Mouse (Mus musculus): Measurements from ENCODE around the gene Tmem62. TPM values are rescaled to one million over a fixed set of nuclear protein-coding genes. Genes with fewer than 3 reads are reported as not detected.

Gene Tmem62
- polyA plus RNA-seq, 1 experiment from 2014 or later: 3.3 TPM

GRCm38 (mm10) chr2:121039382-121039781, 62.6 kb downstream of the Tmem62 start:
- WGBS: 80% methylated on average over 1 of the region's 1 CpGs
- Histone ChIP-seq H3K27me3 (ENCODE audit: insufficient read depth, poor library complexity, severe bottlenecking) (no peaks in the 10 kb centered on the region), H3K27ac (no peak overlapping the region), H3K36me3 (no peaks in the 10 kb centered on the region), H3K9me3 (no peaks in the 10 kb centered on the region), H3K4me1 (0 out of 2 replicates have a peak, but pooled peaks cover 5% of the 10 kb centered on the region), H3K4me3 (no peak overlapping the region)
- peak; percentile 63 for DNase-seq (ENCODE audit: low spot score)

DNA sequence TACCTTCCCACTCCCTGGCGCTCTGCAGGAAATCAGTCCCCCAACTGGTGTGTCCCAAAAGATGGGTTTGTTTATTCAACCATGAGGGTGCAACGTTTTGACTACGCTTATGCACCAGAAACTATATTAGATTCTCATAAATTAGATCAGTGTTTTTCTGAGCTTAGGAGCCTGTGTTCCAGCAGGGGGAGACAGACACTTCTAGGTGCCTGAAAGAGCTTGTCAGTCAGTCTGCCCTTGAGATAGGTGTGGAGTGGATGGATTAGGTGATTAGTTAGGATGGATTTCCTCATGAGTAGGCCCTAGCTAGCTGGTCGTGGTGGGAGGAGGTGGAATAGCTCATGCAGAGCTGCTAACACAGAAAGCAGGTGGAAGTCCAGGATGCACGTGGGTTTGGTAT, 64.3 kb downstream of the Tmem62 start:
- Histone ChIP-seq H3K36me3 (no peaks in the 10 kb centered on the region), H3K4me3 (no peak overlapping the region), H3K9me3 (no peaks in the 10 kb centered on the region), H3K27me3 (ENCODE audit: insufficient read depth, poor library complexity, severe bottlenecking) (no peaks in the 10 kb centered on the region), H3K27ac (no peak overlapping the region), H3K4me1 (0 out of 2 replicates have a peak, but pooled peaks cover 5% of the 10 kb centered on the region)
- no peak for DNase-seq (ENCODE audit: low spot score)
- whole genome bisulfite sequencing: 42% methylated on average over 5 of the region's 5 CpGs

- no peak for DNase-seq (ENCODE audit: low spot score)
- no peaks in the 10 kb centered on the region for H3K9me3 ChIP-seq
- 78% methylated on average over 4 of the region's 4 CpGs for WGBS
- no peaks in the 10 kb centered on the region for H3K4me1 ChIP-seq
- H3K27me3 ChIP-seq (ENCODE audit: insufficient read depth, poor library complexity, severe bottlenecking): no peaks in the 10 kb centered on the region
- no peak overlapping the region for H3K4me3 ChIP-seq
- no peak overlapping the region for H3K27ac ChIP-seq
- H3K36me3 ChIP-seq: no peaks in the 10 kb centered on the region
Observed at GRCm38 (mm10) chr2:121045653-121046052, 68.8 kb downstream of the Tmem62 start.

GRCm38 (mm10) chr2:121052176-121052575, 75.4 kb downstream of the Tmem62 start:
- Histone ChIP-seq H3K36me3 (no peaks in the 10 kb centered on the region), H3K9me3 (no peaks in the 10 kb centered on the region), H3K4me1 (no peaks in the 10 kb centered on the region), H3K4me3 (no peak overlapping the region), H3K27ac (no peak overlapping the region), H3K27me3 (ENCODE audit: insufficient read depth, poor library complexity, severe bottlenecking) (no peaks in the 10 kb centered on the region)
- WGBS: 86% methylated on average over 5 of the region's 5 CpGs
- DNase-seq (ENCODE audit: low spot score): peak; percentile 64

DNA sequence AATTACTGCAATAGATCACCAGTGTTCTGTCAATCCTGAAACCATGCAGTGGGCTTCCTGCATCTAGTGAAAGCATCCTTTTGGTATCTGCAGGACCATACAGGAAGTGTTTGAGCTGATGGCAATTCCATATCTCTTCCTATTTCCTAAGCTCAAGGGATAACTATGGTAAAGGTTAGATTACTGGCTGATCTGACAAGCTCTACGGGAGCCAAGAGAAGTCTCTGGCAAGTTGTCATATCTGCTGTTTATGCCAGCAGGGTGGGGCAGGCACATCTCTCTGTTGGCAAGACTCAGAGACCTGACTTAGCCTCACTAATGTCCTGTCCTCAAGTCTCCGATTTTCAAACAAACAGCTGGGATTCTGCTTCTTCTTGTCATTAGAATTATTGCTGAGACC, 77.2 kb downstream of the Tmem62 start:
- 64% methylated on average over 2 of the region's 2 CpGs for WGBS
- H3K36me3 ChIP-seq: no peaks in the 10 kb centered on the region
- H3K27ac ChIP-seq: no peak overlapping the region
- H3K27me3 ChIP-seq (ENCODE audit: insufficient read depth, poor library complexity, severe bottlenecking): no peaks in the 10 kb centered on the region
- no peaks in the 10 kb centered on the region for H3K9me3 ChIP-seq
- peak; percentile 14 for DNase-seq (ENCODE audit: low spot score)
- no peaks in the 10 kb centered on the region; the same call in 1 of the 2 replicates for H3K4me1 ChIP-seq
- no peak overlapping the region for H3K4me3 ChIP-seq

DNA sequence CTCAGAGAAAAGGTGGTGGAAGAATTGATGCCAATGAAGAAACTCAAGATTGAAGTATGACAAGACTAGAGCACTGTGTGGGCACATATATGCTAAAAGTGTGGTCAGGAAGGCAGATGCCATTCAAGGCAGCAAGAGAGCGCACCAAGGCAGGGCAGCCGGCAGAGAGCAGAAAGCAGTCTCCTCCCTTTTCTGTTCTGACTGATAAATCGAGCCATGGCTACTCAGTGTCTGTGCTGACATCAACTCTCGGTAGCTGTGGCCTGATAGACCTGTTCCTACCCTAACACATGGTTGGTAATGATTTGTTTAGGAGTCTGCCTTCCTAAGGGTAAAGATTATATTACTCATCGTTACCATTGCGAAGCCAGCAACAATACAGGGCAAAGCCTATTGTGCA, 79.1 kb downstream of the Tmem62 start:
- Histone ChIP-seq H3K4me3 (no peak overlapping the region), H3K27ac (no peak overlapping the region), H3K4me1 (no peaks in the 10 kb centered on the region; the same call in 1 of the 2 replicates), H3K27me3 (ENCODE audit: insufficient read depth, poor library complexity, severe bottlenecking) (no peaks in the 10 kb centered on the region), H3K9me3 (no peaks in the 10 kb centered on the region), H3K36me3 (no peaks in the 10 kb centered on the region)
- WGBS: 78% methylated on average over 6 of the region's 6 CpGs
- peak; percentile 77 for DNase-seq (ENCODE audit: low spot score)

Small RNA genes within 50 kb of the gene (microRNA-seq; reads per million reads assigned to microRNA genes)
- gene Gm44325: not detected

Other genes with a start within 250 kb of the Tmem62 start
- 5.8 and 6.9 TPM in 2 replicates for gene Cdan1, start 126.9 kb upstream of the Tmem62 start, polyA plus RNA-seq (2016; fragmentation: Nextera tagmentation; extraction: Ambion mirVana)
- 3.0 and 3.2 TPM in 2 replicates for gene Ttbk2, start 126.4 kb upstream of the Tmem62 start, polyA plus RNA-seq (2016; fragmentation: Nextera tagmentation; extraction: Ambion mirVana)
- 22.6 and 22.7 TPM in 2 replicates for gene Ubr1, start 6.3 kb upstream of the Tmem62 start, polyA plus RNA-seq (2016; fragmentation: Nextera tagmentation; extraction: Ambion mirVana)
- 33.3 and 35.3 TPM in 2 replicates for gene Ccndbp1, start 31.4 kb downstream of the Tmem62 start, polyA plus RNA-seq (2016; fragmentation: Nextera tagmentation; extraction: Ambion mirVana)
- 19.1 and 21.1 TPM in 2 replicates for gene Epb42, start 60.1 kb downstream of the Tmem62 start, polyA plus RNA-seq (2016; fragmentation: Nextera tagmentation; extraction: Ambion mirVana)
- not detected in 2 replicates for gene Tgm5, start 108.8 kb downstream of the Tmem62 start, polyA plus RNA-seq (2016; fragmentation: Nextera tagmentation; extraction: Ambion mirVana)
- not detected in 2 replicates for gene Tgm7, start 132.8 kb downstream of the Tmem62 start, polyA plus RNA-seq (2016; fragmentation: Nextera tagmentation; extraction: Ambion mirVana)
- 14.4 and 14.5 TPM in 2 replicates for gene Adal, start 163.4 kb downstream of the Tmem62 start, polyA plus RNA-seq (2016; fragmentation: Nextera tagmentation; extraction: Ambion mirVana)
- 16.6 and 19.4 TPM in 2 replicates for gene Lcmt2, start 163.6 kb downstream of the Tmem62 start, polyA plus RNA-seq (2016; fragmentation: Nextera tagmentation; extraction: Ambion mirVana)
- gene Tubgcp4, start 193.6 kb downstream of the Tmem62 start, polyA plus RNA-seq (2016; fragmentation: Nextera tagmentation; extraction: Ambion mirVana): 50.0 and 57.3 TPM in 2 replicates
- gene Zscan29, start 194.1 kb downstream of the Tmem62 start, polyA plus RNA-seq (2016; fragmentation: Nextera tagmentation; extraction: Ambion mirVana): 7.0 and 7.4 TPM in 2 replicates

Data from heart, embryonic 10.5 days (tissue).